Mouse (Mus musculus): ENCODE data around the gene Nectin3.
"Not testable (repeated sequence)": the region's sequence is repeated elsewhere in the genome, so short reads cannot be mapped to it uniquely, and the experiment has no call there.

Gene Nectin3

GRCm38 (mm10) chr16:46410739-46411057, 87.6 kb downstream of the Nectin3 start:
- no peak for DNase-seq (ENCODE audit: low read depth)

GRCm38 (mm10) chr16:46410053-46410738, 88.1 kb downstream of the Nectin3 start:
- no peak for DNase-seq (ENCODE audit: low read depth)

- DNase-seq (ENCODE audit: low read depth) = no peak
Measured at GRCm38 (mm10) chr16:46407997-46408396, 90.3 kb downstream of the Nectin3 start.

GRCm38 (mm10) chr16:46406844-46407639, 91.3 kb downstream of the Nectin3 start:
- DNase-seq (ENCODE audit: low read depth) = no peak

- DNase-seq (ENCODE audit: low read depth) = no peak
Measured at GRCm38 (mm10) chr16:46397945-46398344, 100.4 kb downstream of the Nectin3 start.

- DNase-seq (ENCODE audit: low read depth) = no peak
Measured at GRCm38 (mm10) chr16:46389415-46390033, 108.8 kb downstream of the Nectin3 start.

- DNase-seq (ENCODE audit: low read depth) = no peak
Measured at GRCm38 (mm10) chr16:46388527-46389414, 109.6 kb downstream of the Nectin3 start.

- no peak for DNase-seq (ENCODE audit: low read depth)
Measured at GRCm38 (mm10) chr16:46384279-46384678, 114.0 kb downstream of the Nectin3 start.

- DNase-seq (ENCODE audit: low read depth) = no peak
Measured at GRCm38 (mm10) chr16:46383344-46383743, 115.0 kb downstream of the Nectin3 start.

- DNase-seq (ENCODE audit: low read depth) = no peak
Measured at GRCm38 (mm10) chr16:46376575-46376974, 121.8 kb downstream of the Nectin3 start.

- no peak for DNase-seq (ENCODE audit: low read depth)
Measured at GRCm38 (mm10) chr16:46362022-46362421, 136.3 kb downstream of the Nectin3 start.

GRCm38 (mm10) chr16:46357658-46358057, 140.7 kb downstream of the Nectin3 start:
- not testable (repeated sequence) for DNase-seq (ENCODE audit: low read depth)

GRCm38 (mm10) chr16:46356663-46357062, 141.7 kb downstream of the Nectin3 start:
- DNase-seq (ENCODE audit: low read depth) = no peak
